Mouse (Mus musculus) megakaryocyte, embryonic 14.5 days (primary cell): Measurements from ENCODE around the gene Stoml2.

Source experiments
- FLI1 ChIP-seq: IDR thresholded peaks from 2 replicates; pipeline ENCODE4 v1.6.1; 2012; ENCODE audit warnings: low read length, inconsistent platforms, mixed read lengths
- GATA1 ChIP-seq: IDR thresholded peaks from 3 replicates; pipeline ENCODE4 v1.6.1; 2012; ENCODE audit warnings: mixed read lengths, low read length, inconsistent platforms, borderline replicate concordance

- no peak for TF ChIP-seq GATA1
- TF ChIP-seq FLI1, result no peak
These were observed 2.4 kb downstream of the Stoml2 start for GRCm38 (mm10) chr4:43029121-43029520.
